Comparison of ENCODE assay signal across 7 mouse cellular contexts in the genomic region with DNA sequence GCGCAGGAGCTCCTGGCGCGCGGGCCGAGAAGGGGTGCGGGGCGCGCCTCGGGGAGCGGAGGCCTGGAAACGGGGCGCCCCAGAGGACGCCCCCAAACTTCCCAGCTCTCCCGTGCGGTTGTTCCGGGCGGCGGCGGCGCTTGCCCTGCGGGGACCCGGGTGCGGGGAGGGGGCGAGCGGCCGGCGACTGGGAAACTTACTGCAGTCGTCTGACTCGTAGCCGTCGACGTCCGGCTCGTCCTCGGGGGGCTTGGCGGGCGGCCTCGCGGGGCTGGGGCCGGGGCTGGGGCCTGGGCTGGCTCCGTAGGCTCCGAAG. TPM values are rescaled to one million over a fixed set of nuclear protein-coding genes. Genes with fewer than 3 reads are reported as not detected.
DNase-seq lines count a peak whose midpoint lies in the region; ATAC-seq lines count a peak whose summit lies in the region.

No protein-coding gene starts in this region.

- peak overlapping the region; percentile 59 for H3K4me2 ChIP-seq in liver, embryonic 11.5 days
- H3K4me2 ChIP-seq in forebrain, embryonic 12.5 days: peak overlapping the region; percentile 65
- H3K4me2 ChIP-seq in intestine, embryonic 15.5 days (replicated peaks): peak overlapping the region; percentile 84
- H3K4me2 ChIP-seq in neural tube, embryonic 14.5 days (ENCODE audit: low read depth, low read length): peak overlapping the region; percentile 58

- WGBS in liver, embryonic 11.5 days: 5% methylated on average over 15 of the region's 42 CpGs
- under 1% methylated on average over 38 of the region's 42 CpGs for WGBS in forebrain, embryonic 12.5 days
- WGBS in intestine, embryonic 15.5 days: under 1% methylated on average over 26 of the region's 42 CpGs
- 3% methylated on average over 27 of the region's 42 CpGs for WGBS in neural tube, embryonic 14.5 days

- no peak for DNase-seq in liver, embryonic 11.5 days (ENCODE audit: low spot score)
- no peak for DNase-seq in liver
- no peak for DNase-seq in cerebellum, adult 11-12 months
- DNase-seq in left cerebral cortex, postnatal 36 days (ENCODE audit: low spot score in 2 of 2): no peak

- no peaks in the 10 kb centered on the region for H3K36me3 ChIP-seq in liver, embryonic 11.5 days (ENCODE audit: control insufficient read depth, insufficient read depth, low read length)
- no peaks in the 10 kb centered on the region for H3K36me3 ChIP-seq in forebrain, embryonic 12.5 days (replicated peaks)
- H3K36me3 ChIP-seq in intestine, embryonic 15.5 days: no peaks in the 10 kb centered on the region
- H3K36me3 ChIP-seq in neural tube, embryonic 14.5 days (ENCODE audit: control insufficient read depth, insufficient read depth, low read length): no peaks in the 10 kb centered on the region

- intact Hi-C loops in left cerebral cortex, postnatal 36 days (cut with DNase I): loop anchor here (5.0 kb wide), 1 partner anchor 172 kb away; no protein-coding TSS in a partner anchor

- ATAC-seq in liver, embryonic 11.5 days (replicated peaks; ENCODE audit: low FRiP score): no peak
- no peak for ATAC-seq in forebrain, embryonic 12.5 days (ENCODE audit: low FRiP score)
- ATAC-seq in intestine, embryonic 15.5 days: peak; percentile 17; the same call in 1 of the 2 replicates
- ATAC-seq in neural tube, embryonic 14.5 days (ENCODE audit: low read depth): 0 out of 2 replicates have a peak, but pooled peaks have one; percentile 18

- H3K27ac ChIP-seq in liver, embryonic 11.5 days (ENCODE audit: low read depth, low read length): no peak overlapping the region
- H3K27ac ChIP-seq in forebrain, embryonic 12.5 days: no peak overlapping the region
- H3K27ac ChIP-seq in intestine, embryonic 15.5 days: no peak overlapping the region
- no peak overlapping the region for H3K27ac ChIP-seq in neural tube, embryonic 14.5 days (ENCODE audit: low read depth, low read length)

- no peaks in the 10 kb centered on the region for H3K9me3 ChIP-seq in liver, embryonic 11.5 days (ENCODE audit: control insufficient read depth, low read length)
- H3K9me3 ChIP-seq in forebrain, embryonic 12.5 days: no peaks in the 10 kb centered on the region
- H3K9me3 ChIP-seq in intestine, embryonic 15.5 days: no peaks in the 10 kb centered on the region
- H3K9me3 ChIP-seq in neural tube, embryonic 14.5 days (ENCODE audit: control insufficient read depth, low read length): no peaks in the 10 kb centered on the region

- peaks cover 73% of the 10 kb centered on the region for H3K27me3 ChIP-seq in liver, embryonic 11.5 days (replicated peaks; ENCODE audit: control insufficient read depth, insufficient read depth, low read length)
- peaks cover 80% of the 10 kb centered on the region for H3K27me3 ChIP-seq in forebrain, embryonic 12.5 days
- peaks cover 28% of the 10 kb centered on the region for H3K27me3 ChIP-seq in intestine, embryonic 15.5 days (replicated peaks)
- H3K27me3 ChIP-seq in neural tube, embryonic 14.5 days (ENCODE audit: control insufficient read depth, insufficient read depth, low read length): peaks cover 21% of the 10 kb centered on the region

- peak overlapping the region; percentile 47 for H3K4me3 ChIP-seq in liver, embryonic 11.5 days (ENCODE audit: low read depth, low read length)
- peak overlapping the region; percentile 51 for H3K4me3 ChIP-seq in forebrain, embryonic 12.5 days (replicated peaks)
- H3K4me3 ChIP-seq in intestine, embryonic 15.5 days (replicated peaks): peak overlapping the region; percentile 52
- H3K4me3 ChIP-seq in neural tube, embryonic 14.5 days (ENCODE audit: low read depth, low read length): peak overlapping the region; percentile 46

- H3K4me1 ChIP-seq in liver, embryonic 11.5 days (replicated peaks; ENCODE audit: control insufficient read depth, insufficient read depth, low read length): 0 out of 2 replicates have a peak, but pooled peaks cover 2% of the 10 kb centered on the region
- peaks cover 27% of the 10 kb centered on the region for H3K4me1 ChIP-seq in forebrain, embryonic 12.5 days
- H3K4me1 ChIP-seq in intestine, embryonic 15.5 days (replicated peaks): peaks cover 20% of the 10 kb centered on the region
- peaks cover 12% of the 10 kb centered on the region; the same call in 1 of the 2 replicates for H3K4me1 ChIP-seq in neural tube, embryonic 14.5 days (ENCODE audit: control insufficient read depth, insufficient read depth, low read length)

- H3K9ac ChIP-seq in liver, embryonic 11.5 days (ENCODE audit: low read depth, low read length): peak overlapping the region; percentile 12; the same call in 1 of the 2 replicates
- peak overlapping the region; percentile 51 for H3K9ac ChIP-seq in forebrain, embryonic 12.5 days
- peak overlapping the region; percentile 60 for H3K9ac ChIP-seq in intestine, embryonic 15.5 days
- peak overlapping the region; percentile 55 for H3K9ac ChIP-seq in neural tube, embryonic 14.5 days (replicated peaks; ENCODE audit: low read depth, low read length)

RNA-seq across cellular contexts. Expression of gene Doc2b, which starts 0.6 kb away (rescaled TPM):
- polyA plus RNA-seq in liver, embryonic 11.5 days (2014; fragmentation: Nextera tagmentation; extraction: Ambion mirVana): 0.10 and 0.40 TPM in 2 replicates
- polyA plus RNA-seq in forebrain, embryonic 12.5 days (2016; fragmentation: Nextera tagmentation; extraction: Ambion mirVana): 0.26 and 0.46 TPM in 2 replicates
- 1.1 and 1.4 TPM in 2 replicates for polyA plus RNA-seq in intestine, embryonic 15.5 days (2015; fragmentation: Nextera tagmentation; extraction: Ambion mirVana)
- 2.1 and 2.3 TPM in 2 replicates for polyA plus RNA-seq in neural tube, embryonic 14.5 days (2014; fragmentation: Nextera tagmentation; extraction: Ambion mirVana)
- 10 to 100 TPM; 14.7 to 25.3 TPM for total RNA-seq in left cerebral cortex, postnatal 36 days (2021)

Comparison
In these comparisons a context has a peak if more than half of its experiments do, and no peak if none do; other contexts are left out.
1. ATAC-seq: peak in intestine, embryonic 15.5 days (single experiment) and neural tube, embryonic 14.5 days (single experiment); none in liver, embryonic 11.5 days (single experiment) and forebrain, embryonic 12.5 days (single experiment).
2. Peak in every context shown above with its lines, with median percentiles within 50 percentile points of each other: H3K4me2 ChIP-seq, H3K4me3 ChIP-seq and H3K9ac ChIP-seq.